Mouse (Mus musculus) cerebellum, adult 9-11 months (tissue): Measurements from ENCODE around the gene Crk.
"Not testable (repeated sequence)": the region's sequence is repeated elsewhere in the genome, so short reads cannot be mapped to it uniquely, and the experiment has no call there.

Source experiments
- DNase-seq: peaks from one replicate; pipeline ENCODE4 v3.0.0; 2022

The Crk gene

GRCm38 (mm10) chr11:75687343-75687993, 8.4 kb downstream of the Crk start:
- DNase-seq = no peak

GRCm38 (mm10) chr11:75688132-75688531, 9.1 kb downstream of the Crk start:
- no peak for DNase-seq

GRCm38 (mm10) chr11:75689977-75690376, 10.9 kb downstream of the Crk start:
- DNase-seq = no peak

- DNase-seq = no peak
Observed at GRCm38 (mm10) chr11:75691047-75691446, 12.0 kb downstream of the Crk start.

GRCm38 (mm10) chr11:75693570-75693969, 14.5 kb downstream of the Crk start:
- no peak for DNase-seq

- not testable (repeated sequence) for DNase-seq
Observed at GRCm38 (mm10) chr11:75697464-75697863, 18.4 kb downstream of the Crk start.

GRCm38 (mm10) chr11:75700557-75700956, 21.5 kb downstream of the Crk start:
- DNase-seq = no peak

GRCm38 (mm10) chr11:75702761-75703160, 23.7 kb downstream of the Crk start:
- DNase-seq = no peak

GRCm38 (mm10) chr11:75703748-75704147, 24.7 kb downstream of the Crk start:
- DNase-seq = no peak

GRCm38 (mm10) chr11:75713949-75714348, 34.9 kb downstream of the Crk start:
- no peak for DNase-seq

- no peak for DNase-seq
Observed at GRCm38 (mm10) chr11:75715556-75715955, 36.5 kb downstream of the Crk start.

GRCm38 (mm10) chr11:75716661-75717325, 37.7 kb downstream of the Crk start:
- no peak for DNase-seq

GRCm38 (mm10) chr11:75722339-75722738, 43.3 kb downstream of the Crk start:
- no peak for DNase-seq

GRCm38 (mm10) chr11:75727168-75727567, 48.1 kb downstream of the Crk start:
- DNase-seq = no peak

GRCm38 (mm10) chr11:75727659-75728058, 48.6 kb downstream of the Crk start:
- DNase-seq = not testable (repeated sequence)

- DNase-seq = peak; percentile 91
Observed at GRCm38 (mm10) chr11:75732434-75733226, 53.6 kb downstream of the Crk start, which contains the start of gene Ywhae. Gene Ywhae, plus strand, starts transcription at chr11:75732869.

GRCm38 (mm10) chr11:75733227-75733940, 54.3 kb downstream of the Crk start:
- peak; percentile 74 for DNase-seq

- no peak for DNase-seq
Observed at GRCm38 (mm10) chr11:75735462-75736252, 56.6 kb downstream of the Crk start.

- DNase-seq = no peak
Observed at GRCm38 (mm10) chr11:75736978-75737377, 57.9 kb downstream of the Crk start.

- DNase-seq = no peak
Observed at GRCm38 (mm10) chr11:75737806-75738476, 58.9 kb downstream of the Crk start.

GRCm38 (mm10) chr11:75738477-75738821, 59.4 kb downstream of the Crk start:
- no peak for DNase-seq

- no peak for DNase-seq
Observed at GRCm38 (mm10) chr11:75740204-75740603, 61.1 kb downstream of the Crk start.
